Mouse (Mus musculus) CH12.LX (cell line): ENCODE results near the gene Gna14.

Source experiments
- CHD2 ChIP-seq: IDR thresholded peaks from 2 replicates; pipeline ENCODE4 v1.6.1; 2011; ENCODE audit warnings: low read length, improper control_type of control experiment
- CTCF ChIP-seq, 2 experiments: IDR thresholded peaks in 1 of 2; conservative IDR thresholded peaks in 1 of 2; 2 replicates each; pipeline ENCODE4 v1.5.1; 2011 to 2012; ENCODE audit warnings: low read depth in 2 of 2, low read length in 2 of 2, improper control_type of control experiment in 1 of 2, inconsistent platforms in 1 of 2, mild to moderate bottlenecking in 1 of 2, moderate library complexity in 1 of 2
- MAZ ChIP-seq: IDR thresholded peaks from 2 replicates; pipeline ENCODE4 v1.6.1; 2012; ENCODE audit warnings: low read depth, mild to moderate bottlenecking, inconsistent platforms, low read length, improper control_type of control experiment, moderate library complexity
- NRF1 ChIP-seq: IDR thresholded peaks from 2 replicates; pipeline ENCODE4 v1.6.1; 2014; ENCODE audit warnings: low read depth, mild to moderate bottlenecking, inconsistent platforms, low read length, improper control_type of control experiment, moderate library complexity
- UBTF ChIP-seq: IDR thresholded peaks from 2 replicates; pipeline ENCODE4 v1.6.1; 2012; ENCODE audit warnings: low read depth, mild to moderate bottlenecking, inconsistent platforms, low read length, improper control_type of control experiment, moderate library complexity

GRCm38 (mm10) chr19:16602026-16602425 lies 166.5 kb downstream of the Gna14 start:
- no peak for TF ChIP-seq CHD2
- no peak for TF ChIP-seq CTCF (conservative IDR thresholded peaks at IDR 0.05 in 1 of 2, IDR thresholded peaks at IDR 0.05 in 1 of 2; ENCODE audit: low read depth in 2 of 2, low read length in 2 of 2)
- TF ChIP-seq UBTF: no peak
- TF ChIP-seq MAZ: no peak
- TF ChIP-seq NRF1: no peak
